Comparison of ENCODE assay signal across 8 mouse cellular contexts in genomic region chr2:144052410-144053065, GRCm38 (mm10). TPM values are rescaled to one million over a fixed set of nuclear protein-coding genes. Genes with fewer than 3 reads are reported as not detected.
DNase-seq lines count a peak whose midpoint lies in the region; ATAC-seq and TF ChIP-seq lines count a peak whose summit lies in the region.
"Had no signal": no experiment of that assay in that cellular context is flagged by ENCODE, and none has a peak within 500 bp of the region (broad histone marks: within the 10 kb centered on the region; RNA-seq: fewer than 3 reads in every experiment).

No protein-coding gene starts in this region.

- no peak overlapping the region for H3K27ac ChIP-seq in forebrain, postnatal 0 days (ENCODE audit: low read depth, low read length)
- peak overlapping the region; percentile 33; the same call in 1 of the 2 replicates for H3K27ac ChIP-seq in neural tube, embryonic 15.5 days (replicated peaks)
- H3K27ac ChIP-seq: heart, embryonic 15.5 days had no signal

- no peak for TF ChIP-seq CTCF in forebrain, postnatal 0 days (IDR thresholded peaks at IDR 0.05; ENCODE audit: low read depth)

- no peaks in the 10 kb centered on the region for H3K9me3 ChIP-seq in forebrain, postnatal 0 days (ENCODE audit: low read length)
- H3K9me3 ChIP-seq in neural tube, embryonic 15.5 days (replicated peaks), result no peaks in the 10 kb centered on the region
- H3K9me3 ChIP-seq: heart, embryonic 15.5 days had no signal

- no peak overlapping the region for H3K9ac ChIP-seq in forebrain, postnatal 0 days
- H3K9ac ChIP-seq in neural tube, embryonic 15.5 days (replicated peaks), result no peak overlapping the region
- H3K9ac ChIP-seq: heart, embryonic 15.5 days had no signal

- H3K4me3 ChIP-seq in forebrain, postnatal 0 days (ENCODE audit: low read depth, low read length), result no peak overlapping the region
- H3K4me3 ChIP-seq in neural tube, embryonic 15.5 days (replicated peaks), result no peak overlapping the region
- H3K4me3 ChIP-seq: heart, embryonic 15.5 days had no signal

- WGBS in forebrain, postnatal 0 days, result 55% methylated on average over 8 of the region's 8 CpGs
- 82% methylated on average over 8 of the region's 8 CpGs for WGBS in neural tube, embryonic 15.5 days

- no peaks in the 10 kb centered on the region for H3K27me3 ChIP-seq in forebrain, postnatal 0 days (ENCODE audit: insufficient read depth, low read length)
- no peaks in the 10 kb centered on the region for H3K27me3 ChIP-seq in neural tube, embryonic 15.5 days (replicated peaks)
- H3K27me3 ChIP-seq: heart, embryonic 15.5 days had no signal

- ATAC-seq in forebrain, postnatal 0 days, result peak; percentile 88
- peak; percentile 73; the same call in 1 of the 2 replicates for ATAC-seq in neural tube, embryonic 15.5 days (ENCODE audit: low FRiP score)

- H3K36me3 ChIP-seq in forebrain, postnatal 0 days (ENCODE audit: insufficient read depth), result no peaks in the 10 kb centered on the region
- no peaks in the 10 kb centered on the region for H3K36me3 ChIP-seq in neural tube, embryonic 15.5 days
- H3K36me3 ChIP-seq: heart, embryonic 15.5 days had no signal

- H3K4me1 ChIP-seq in forebrain, postnatal 0 days (ENCODE audit: insufficient read depth), result 0 out of 2 replicates have a peak, but pooled peaks cover 4% of the 10 kb centered on the region
- no peaks in the 10 kb centered on the region for H3K4me1 ChIP-seq in neural tube, embryonic 15.5 days

- peak; percentile 58 for DNase-seq in urinary bladder, postnatal 14 days (ENCODE audit: low spot score)
- DNase-seq in urinary bladder, adult 2 months (ENCODE audit: low spot score), result no peak
- DNase-seq in forebrain, postnatal 0 days, result peak; percentile 81
- peak; percentile 78 for DNase-seq in layer of hippocampus, adult 11-12 months (ENCODE audit: low spot score)
- no peak for DNase-seq in embryo, embryonic 9.5 days (ENCODE audit: extremely low spot score)
- no peak for DNase-seq in spleen, postnatal 10 days (ENCODE audit: low spot score in 2 of 2)

- H3K4me2 ChIP-seq in forebrain, postnatal 0 days (ENCODE audit: low read depth), result no peak overlapping the region
- no peak overlapping the region for H3K4me2 ChIP-seq in neural tube, embryonic 15.5 days
- H3K4me2 ChIP-seq: heart, embryonic 15.5 days had no signal

RNA-seq across cellular contexts. Expression of gene Banf2, which starts 19.7 kb away (rescaled TPM):
- polyA plus RNA-seq in urinary bladder, adult 2 months (2012; rRNA removed), result not detected in 2 replicates
- total RNA-seq in forebrain, postnatal 0 days (2014; rRNA removed), result not detected in 2 replicates
- polyA plus RNA-seq in forebrain, postnatal 0 days (2015; fragmentation: Nextera tagmentation; extraction: Ambion mirVana), result not detected in 2 replicates
- polyA plus RNA-seq in neural tube, embryonic 15.5 days (2015; fragmentation: Nextera tagmentation; extraction: Ambion mirVana), result not detected in 2 replicates
- polyA plus RNA-seq: heart, embryonic 15.5 days had no signal

RNA-seq across cellular contexts. Expression of gene Rrbp1, which starts 41.5 kb away (rescaled TPM):
- 163 and 206 TPM in 2 replicates for polyA plus RNA-seq in urinary bladder, adult 2 months (2012; rRNA removed)
- total RNA-seq in forebrain, postnatal 0 days (2014; rRNA removed), result 30.5 and 37.1 TPM in 2 replicates
- polyA plus RNA-seq in forebrain, postnatal 0 days (2015; fragmentation: Nextera tagmentation; extraction: Ambion mirVana), result 12.5 and 19.5 TPM in 2 replicates
- 38.6 and 47.7 TPM in 2 replicates for polyA plus RNA-seq in neural tube, embryonic 15.5 days (2015; fragmentation: Nextera tagmentation; extraction: Ambion mirVana)

Comparison
In these comparisons a context has a peak if more than half of its experiments do, and no peak if none do; other contexts are left out.
1. DNase-seq: peak in urinary bladder, postnatal 14 days (single experiment), forebrain, postnatal 0 days (single experiment) and layer of hippocampus, adult 11-12 months (single experiment); none in urinary bladder, adult 2 months (single experiment), embryo, embryonic 9.5 days (single experiment) and spleen, postnatal 10 days (0 of 2).